Mouse (Mus musculus) kidney, adult 2 months (tissue): ENCODE results near the gene Gemin4. TPM values are rescaled to one million over a fixed set of nuclear protein-coding genes. Genes with fewer than 3 reads are reported as not detected.

ENCODE experiments used
- DNase-seq: peaks from one replicate; pipeline ENCODE4 v3.0.0; 2021
- H3K27ac ChIP-seq: fragments of 200-500 bp; 2 replicates; pipeline ENCODE4 v1.5.1; 2012; ENCODE audit warnings: low read depth, low read length, control low read depth, inconsistent platforms; ENCODE audit not compliant: insufficient read depth
- H3K27me3 ChIP-seq: fragments of 200-500 bp; replicated peaks from 2 replicates; pipeline ENCODE4 v1.6.1; 2012; ENCODE audit warnings: mild to moderate bottlenecking, moderate library complexity, low read length, inconsistent platforms; ENCODE audit not compliant: control insufficient read depth, insufficient read depth
- H3K36me3 ChIP-seq: fragments of 200-500 bp; 2 replicates; pipeline ENCODE4 v1.6.1; 2012; ENCODE audit warnings: mild to moderate bottlenecking, moderate library complexity, low read length, inconsistent platforms; ENCODE audit not compliant: control insufficient read depth, insufficient read depth
- H3K4me1 ChIP-seq: fragments of 200-500 bp; 2 replicates; pipeline ENCODE4 v1.6.1; 2011; ENCODE audit warnings: low read length; ENCODE audit not compliant: control insufficient read depth, insufficient read depth
- H3K4me3 ChIP-seq: fragments of 200-500 bp; 2 replicates; pipeline ENCODE4 v1.5.1; 2011; ENCODE audit warnings: mild to moderate bottlenecking, low read depth, low read length, control low read depth; ENCODE audit not compliant: insufficient read depth
- CTCF ChIP-seq: fragments of 200-500 bp; conservative IDR thresholded peaks from 2 replicates; pipeline ENCODE4 v1.5.1; 2011; ENCODE audit warnings: low read depth, mild to moderate bottlenecking, control low read depth, low read length, moderate library complexity, mixed read lengths; ENCODE audit not compliant: insufficient read depth, insufficient read length
- POLR2A ChIP-seq: fragments of 200-500 bp; IDR thresholded peaks from one replicate; pipeline ENCODE4 v1.6.1; 2011; ENCODE audit warnings: low read depth, low read length, control low read depth
- WGBS: fragments of 180-500 bp; shearing (Covaris S2); methylation state at CpG from one replicate; pipeline ENCODE4 v1.1.7; 2018; 5-methylcytosine and 5-hydroxymethylcytosine counted together
- polyA plus RNA-seq: library from polyadenylated mRNA; depleted of rRNA; stranded (reverse); fragments of >200 nt; gene quantifications from 2 replicates; pipeline ENCODE4 v1.2.3, GENCODE M21; 2012; rRNA removed

Gemin4 gene
- polyA plus RNA-seq, 1 experiment = 5.1 TPM

DNA sequence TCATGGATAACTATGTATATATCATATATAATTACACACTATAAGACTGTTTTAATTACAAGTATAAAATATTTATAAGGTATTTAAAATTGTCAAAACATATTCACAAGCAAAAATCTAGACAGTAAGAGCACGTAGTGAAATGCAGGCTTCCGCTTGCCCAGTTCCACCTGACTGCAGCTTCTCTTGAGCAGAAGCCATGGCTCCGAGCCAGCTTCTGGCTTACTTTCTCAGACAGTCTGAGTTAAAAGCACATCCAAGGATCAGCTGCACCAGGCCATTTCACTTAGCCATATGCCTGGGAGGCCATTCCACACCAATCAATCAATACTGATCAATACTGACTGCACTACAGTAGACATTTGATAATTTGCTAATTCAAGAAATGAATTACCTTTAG, 48.5 kb downstream of the Gemin4 start:
- Histone ChIP-seq H3K4me1 (no peaks in the 10 kb centered on the region; the same call in 1 of the 2 replicates), H3K27ac (no peak overlapping the region), H3K36me3 (peaks cover 2% of the 10 kb centered on the region), H3K27me3 (no peaks in the 10 kb centered on the region), H3K4me3 (no peak overlapping the region)
- peak; percentile 85 for DNase-seq
- TF ChIP-seq CTCF = no peak
- WGBS = 35% methylated on average over 3 of the region's 3 CpGs

DNA sequence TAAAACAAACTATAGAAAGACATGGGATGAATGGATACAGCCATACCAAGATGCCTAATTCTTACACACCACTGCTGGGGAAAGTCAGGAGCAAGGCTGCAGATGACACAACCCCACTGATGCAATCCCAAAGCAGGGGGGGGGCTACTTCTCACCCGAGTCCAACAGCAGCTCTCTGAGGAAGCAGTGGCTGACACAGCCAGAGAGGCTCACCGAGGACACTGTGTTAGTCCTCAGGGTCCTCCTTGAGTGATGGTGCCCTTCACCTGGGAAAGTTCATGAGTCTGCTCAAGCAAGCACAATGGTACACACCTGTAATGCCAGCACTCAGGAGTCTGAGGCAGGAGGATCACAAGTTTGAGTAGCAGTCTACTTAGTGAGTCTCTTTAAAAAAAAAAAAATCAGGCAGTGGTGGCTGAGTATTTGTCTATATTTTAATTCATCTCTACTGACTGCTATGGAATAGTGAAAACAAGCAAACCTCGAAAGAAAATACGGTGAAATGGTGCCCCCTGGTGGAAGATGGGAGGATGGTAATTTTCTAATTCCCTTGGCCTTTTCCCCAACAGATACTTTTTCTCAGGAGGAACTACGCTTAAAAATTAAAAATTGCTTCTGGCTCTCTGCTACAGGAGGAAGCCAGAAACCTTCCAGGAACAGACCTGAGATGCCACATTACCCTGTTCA, 50.2 kb downstream of the Gemin4 start:
- Histone ChIP-seq H3K27ac (no peak overlapping the region), H3K4me3 (no peak overlapping the region), H3K36me3 (peaks cover 2% of the 10 kb centered on the region), H3K4me1 (no peaks in the 10 kb centered on the region; the same call in 1 of the 2 replicates), H3K27me3 (no peaks in the 10 kb centered on the region)
- no peak for TF ChIP-seq POLR2A
- peak; percentile 40 for TF ChIP-seq CTCF
- DNase-seq = peak; percentile 82
- WGBS = 12% methylated on average over 5 of the region's 5 CpGs

DNA sequence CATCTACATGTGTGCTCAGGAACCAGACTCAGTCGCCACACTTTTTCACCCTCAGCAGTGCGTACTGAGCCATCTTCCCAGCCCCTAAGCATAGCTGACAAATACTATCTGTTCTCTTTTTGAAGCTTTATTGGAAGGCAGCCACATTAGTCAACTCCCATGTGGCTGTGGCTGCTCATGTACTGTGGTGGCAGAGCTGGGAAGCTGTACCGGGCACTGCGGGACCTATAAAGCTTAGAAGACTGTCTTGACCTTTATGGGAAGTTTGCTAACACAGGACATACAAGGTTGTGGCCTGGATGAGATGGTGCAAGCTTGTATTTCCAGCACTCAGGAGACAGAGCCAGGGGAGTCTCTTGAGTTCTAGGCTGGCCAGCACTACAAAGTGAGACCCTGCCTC, 50.8 kb downstream of the Gemin4 start:
- H3K4me1 ChIP-seq = peaks cover 1% of the 10 kb centered on the region; the same call in 1 of the 2 replicates
- no peak overlapping the region for H3K27ac ChIP-seq
- TF ChIP-seq POLR2A (no peak), CTCF (no peak)
- DNase-seq = peak; percentile 40
- peaks cover 2% of the 10 kb centered on the region for H3K36me3 ChIP-seq
- no peak overlapping the region for H3K4me3 ChIP-seq
- 81% methylated on average over 4 of the region's 4 CpGs for WGBS
- no peaks in the 10 kb centered on the region for H3K27me3 ChIP-seq

Other genes with a start within 250 kb of the Gemin4 start
- 0.08 and 0.10 TPM in 2 replicates for gene 1700016K19Rik, start 217.8 kb downstream of the Gemin4 start, polyA plus RNA-seq
- gene Rflnb, start 189.9 kb downstream of the Gemin4 start, polyA plus RNA-seq = 15.8 and 18.8 TPM in 2 replicates
- 46.2 and 47.5 TPM in 2 replicates for gene Vps53, start 38.0 kb downstream of the Gemin4 start, polyA plus RNA-seq
- gene Fam57a, start 38.0 kb downstream of the Gemin4 start, polyA plus RNA-seq = 5.8 and 6.1 TPM in 2 replicates
- 0.58 and 1.1 TPM in 2 replicates for gene Dbil5, start 56 bp downstream of the Gemin4 start, polyA plus RNA-seq
- gene Mrm3, start 26.1 kb upstream of the Gemin4 start, polyA plus RNA-seq = 8.7 and 9.3 TPM in 2 replicates
- gene Glod4, start 26.1 kb upstream of the Gemin4 start, polyA plus RNA-seq = 16.2 and 28.0 TPM in 2 replicates
- 10.0 and 10.6 TPM in 2 replicates for gene Nxn, start 181.5 kb upstream of the Gemin4 start, polyA plus RNA-seq
- 16.1 and 17.4 TPM in 2 replicates for gene Timm22, start 189.3 kb upstream of the Gemin4 start, polyA plus RNA-seq